Mouse (Mus musculus) cortical plate, adult 2 months (tissue): ENCODE measurements around the gene Pla2g2d.

Source experiments
- CTCF ChIP-seq: fragments of 200-500 bp; IDR thresholded peaks from 2 replicates; pipeline ENCODE4 v1.5.1; 2011; ENCODE audit warnings: mild to moderate bottlenecking, control low read depth, low read length; ENCODE audit not compliant: insufficient read depth; ENCODE audit errors: extremely low read depth
- POLR2A ChIP-seq: fragments of 200-500 bp; IDR thresholded peaks from 2 replicates; pipeline ENCODE4 v1.6.1; 2011; ENCODE audit warnings: mild to moderate bottlenecking, low read length, control low read depth; ENCODE audit not compliant: insufficient read depth; ENCODE audit errors: extremely low read depth

- no peak for TF ChIP-seq POLR2A
- no peak for TF ChIP-seq CTCF
Observed at GRCm38 (mm10) chr4:138794344-138794743, 18.8 kb downstream of the Pla2g2d start.
